Mouse (Mus musculus): ENCODE measurements around the gene Coro2a. TPM values are rescaled to one million over a fixed set of nuclear protein-coding genes. Genes with fewer than 3 reads are reported as not detected.

The Coro2a gene
- polyA plus RNA-seq, 1 experiment from 2014 or later: 2.2 TPM

GRCm38 (mm10) chr4:46620946-46621345, 18.9 kb upstream of the Coro2a start:
- DNase-seq (ENCODE audit: low spot score) (no peak), ATAC-seq (no peak)
- no peak overlapping the region for H3K27ac ChIP-seq (ENCODE audit: low read depth, low read length)
- no peak overlapping the region for H3K4me2 ChIP-seq (ENCODE audit: low read length)
- 83% methylated on average over 8 of the region's 8 CpGs for WGBS
- no peaks in the 10 kb centered on the region; the same call in 1 of the 2 replicates for H3K27me3 ChIP-seq (replicated peaks; ENCODE audit: control insufficient read depth, insufficient read depth, low read length)
- H3K9me3 ChIP-seq (replicated peaks; ENCODE audit: control insufficient read depth, low read length): no peaks in the 10 kb centered on the region
- no peak overlapping the region for H3K9ac ChIP-seq (ENCODE audit: low read length)
- H3K4me1 ChIP-seq (ENCODE audit: control insufficient read depth, insufficient read depth, low read length): no peaks in the 10 kb centered on the region
- H3K36me3 ChIP-seq (ENCODE audit: control insufficient read depth, insufficient read depth, low read length): no peaks in the 10 kb centered on the region
- no peak overlapping the region for H3K4me3 ChIP-seq (ENCODE audit: low read depth, low read length)

- Histone ChIP-seq H3K27ac (ENCODE audit: low read depth, low read length) (no peak overlapping the region), H3K9me3 (replicated peaks; ENCODE audit: control insufficient read depth, low read length) (no peaks in the 10 kb centered on the region), H3K4me3 (ENCODE audit: low read depth, low read length) (no peak overlapping the region), H3K36me3 (ENCODE audit: control insufficient read depth, insufficient read depth, low read length) (no peaks in the 10 kb centered on the region), H3K4me2 (ENCODE audit: low read length) (peak overlapping the region; percentile 29; the same call in 1 of the 2 replicates), H3K27me3 (replicated peaks; ENCODE audit: control insufficient read depth, insufficient read depth, low read length) (no peaks in the 10 kb centered on the region; the same call in 1 of the 2 replicates), H3K4me1 (ENCODE audit: control insufficient read depth, insufficient read depth, low read length) (no peaks in the 10 kb centered on the region), H3K9ac (ENCODE audit: low read length) (no peak overlapping the region)
- WGBS: 6% methylated on average over 22 of the region's 23 CpGs
- DNase-seq (ENCODE audit: low spot score) (peak; percentile 32), ATAC-seq (no peak)
These were observed 18.3 kb upstream of the Coro2a start for GRCm38 (mm10) chr4:46620330-46620729.

- Histone ChIP-seq H3K4me2 (ENCODE audit: low read length) (no peak overlapping the region), H3K9me3 (replicated peaks; ENCODE audit: control insufficient read depth, low read length) (no peaks in the 10 kb centered on the region), H3K4me1 (ENCODE audit: control insufficient read depth, insufficient read depth, low read length) (no peaks in the 10 kb centered on the region), H3K27ac (ENCODE audit: low read depth, low read length) (no peak overlapping the region), H3K36me3 (ENCODE audit: control insufficient read depth, insufficient read depth, low read length) (no peaks in the 10 kb centered on the region), H3K27me3 (replicated peaks; ENCODE audit: control insufficient read depth, insufficient read depth, low read length) (no peaks in the 10 kb centered on the region; the same call in 1 of the 2 replicates), H3K4me3 (ENCODE audit: low read depth, low read length) (no peak overlapping the region), H3K9ac (ENCODE audit: low read length) (no peak overlapping the region)
- 57% methylated on average over 11 of the region's 11 CpGs for WGBS
- DNase-seq (ENCODE audit: low spot score) (no peak), ATAC-seq (no peak)
These were observed 16.3 kb upstream of the Coro2a start for GRCm38 (mm10) chr4:46618196-46618817.

- 74% methylated on average over 6 of the region's 6 CpGs for WGBS
- Histone ChIP-seq H3K9ac (ENCODE audit: low read length) (no peak overlapping the region), H3K36me3 (ENCODE audit: control insufficient read depth, insufficient read depth, low read length) (no peaks in the 10 kb centered on the region), H3K4me1 (ENCODE audit: control insufficient read depth, insufficient read depth, low read length) (no peaks in the 10 kb centered on the region), H3K27ac (ENCODE audit: low read depth, low read length) (no peak overlapping the region), H3K27me3 (replicated peaks; ENCODE audit: control insufficient read depth, insufficient read depth, low read length) (no peaks in the 10 kb centered on the region; the same call in 1 of the 2 replicates), H3K4me3 (ENCODE audit: low read depth, low read length) (no peak overlapping the region), H3K9me3 (replicated peaks; ENCODE audit: control insufficient read depth, low read length) (no peaks in the 10 kb centered on the region), H3K4me2 (ENCODE audit: low read length) (no peak overlapping the region)
- DNase-seq (ENCODE audit: low spot score) (no peak), ATAC-seq (no peak)
These were observed 15.4 kb upstream of the Coro2a start for GRCm38 (mm10) chr4:46617408-46617807.

GRCm38 (mm10) chr4:46614641-46615040, 12.6 kb upstream of the Coro2a start:
- Histone ChIP-seq H3K27ac (ENCODE audit: low read depth, low read length) (no peak overlapping the region), H3K9me3 (replicated peaks; ENCODE audit: control insufficient read depth, low read length) (no peaks in the 10 kb centered on the region), H3K27me3 (replicated peaks; ENCODE audit: control insufficient read depth, insufficient read depth, low read length) (no peaks in the 10 kb centered on the region; the same call in 1 of the 2 replicates), H3K4me2 (ENCODE audit: low read length) (no peak overlapping the region), H3K4me1 (ENCODE audit: control insufficient read depth, insufficient read depth, low read length) (no peaks in the 10 kb centered on the region), H3K9ac (ENCODE audit: low read length) (no peak overlapping the region), H3K4me3 (ENCODE audit: low read depth, low read length) (no peak overlapping the region), H3K36me3 (ENCODE audit: control insufficient read depth, insufficient read depth, low read length) (no peaks in the 10 kb centered on the region)
- DNase-seq (ENCODE audit: low spot score): no peak
- WGBS: 84% methylated on average over 9 of the region's 9 CpGs
- no peak for ATAC-seq

- no peaks in the 10 kb centered on the region for H3K4me1 ChIP-seq (ENCODE audit: control insufficient read depth, insufficient read depth, low read length)
- H3K4me2 ChIP-seq (ENCODE audit: low read length): no peak overlapping the region
- ATAC-seq: no peak
- no peak overlapping the region for H3K27ac ChIP-seq (ENCODE audit: low read depth, low read length)
- H3K9me3 ChIP-seq (replicated peaks; ENCODE audit: control insufficient read depth, low read length): no peaks in the 10 kb centered on the region
- no peak overlapping the region for H3K9ac ChIP-seq (ENCODE audit: low read length)
- no peaks in the 10 kb centered on the region for H3K36me3 ChIP-seq (ENCODE audit: control insufficient read depth, insufficient read depth, low read length)
- DNase-seq (ENCODE audit: low spot score): no peak
- no peak overlapping the region for H3K4me3 ChIP-seq (ENCODE audit: low read depth, low read length)
- no peaks in the 10 kb centered on the region; the same call in 1 of the 2 replicates for H3K27me3 ChIP-seq (replicated peaks; ENCODE audit: control insufficient read depth, insufficient read depth, low read length)
- WGBS: 87% methylated on average over 12 of the region's 12 CpGs
These were observed 11.6 kb upstream of the Coro2a start for GRCm38 (mm10) chr4:46613618-46614017.

- no peak overlapping the region for H3K9ac ChIP-seq (ENCODE audit: low read length)
- no peaks in the 10 kb centered on the region for H3K36me3 ChIP-seq (ENCODE audit: control insufficient read depth, insufficient read depth, low read length)
- H3K9me3 ChIP-seq (replicated peaks; ENCODE audit: control insufficient read depth, low read length): no peaks in the 10 kb centered on the region
- no peak overlapping the region for H3K4me2 ChIP-seq (ENCODE audit: low read length)
- DNase-seq (ENCODE audit: low spot score) (peak; percentile 94), ATAC-seq (peak; percentile 66)
- no peaks in the 10 kb centered on the region for H3K4me1 ChIP-seq (ENCODE audit: control insufficient read depth, insufficient read depth, low read length)
- 4% methylated on average over 4 of the region's 4 CpGs for WGBS
- no peak overlapping the region for H3K27ac ChIP-seq (ENCODE audit: low read depth, low read length)
- no peak overlapping the region for H3K4me3 ChIP-seq (ENCODE audit: low read depth, low read length)
- H3K27me3 ChIP-seq (replicated peaks; ENCODE audit: control insufficient read depth, insufficient read depth, low read length): no peaks in the 10 kb centered on the region; the same call in 1 of the 2 replicates
These were observed 9.2 kb upstream of the Coro2a start for GRCm38 (mm10) chr4:46611181-46611580.

GRCm38 (mm10) chr4:46607601-46608000, 5.6 kb upstream of the Coro2a start:
- WGBS: 67% methylated on average over 3 of the region's 3 CpGs
- DNase-seq (ENCODE audit: low spot score) (no peak), ATAC-seq (no peak)
- Histone ChIP-seq H3K9me3 (replicated peaks; ENCODE audit: control insufficient read depth, low read length) (no peaks in the 10 kb centered on the region), H3K4me1 (ENCODE audit: control insufficient read depth, insufficient read depth, low read length) (no peaks in the 10 kb centered on the region), H3K36me3 (ENCODE audit: control insufficient read depth, insufficient read depth, low read length) (no peaks in the 10 kb centered on the region), H3K9ac (ENCODE audit: low read length) (no peak overlapping the region), H3K27me3 (replicated peaks; ENCODE audit: control insufficient read depth, insufficient read depth, low read length) (0 out of 2 replicates have a peak, but pooled peaks cover 4% of the 10 kb centered on the region), H3K4me2 (ENCODE audit: low read length) (no peak overlapping the region), H3K4me3 (ENCODE audit: low read depth, low read length) (no peak overlapping the region), H3K27ac (ENCODE audit: low read depth, low read length) (no peak overlapping the region)

GRCm38 (mm10) chr4:46605451-46605850, 3.4 kb upstream of the Coro2a start:
- Histone ChIP-seq H3K4me3 (ENCODE audit: low read depth, low read length) (no peak overlapping the region), H3K27me3 (replicated peaks; ENCODE audit: control insufficient read depth, insufficient read depth, low read length) (peaks cover 14% of the 10 kb centered on the region), H3K36me3 (ENCODE audit: control insufficient read depth, insufficient read depth, low read length) (no peaks in the 10 kb centered on the region), H3K9me3 (replicated peaks; ENCODE audit: control insufficient read depth, low read length) (no peaks in the 10 kb centered on the region), H3K4me1 (ENCODE audit: control insufficient read depth, insufficient read depth, low read length) (no peaks in the 10 kb centered on the region), H3K27ac (ENCODE audit: low read depth, low read length) (no peak overlapping the region), H3K4me2 (ENCODE audit: low read length) (no peak overlapping the region), H3K9ac (ENCODE audit: low read length) (no peak overlapping the region)
- DNase-seq (ENCODE audit: low spot score) (no peak), ATAC-seq (no peak)
- 67% methylated on average over 11 of the region's 11 CpGs for WGBS
